In the genomic region with DNA sequence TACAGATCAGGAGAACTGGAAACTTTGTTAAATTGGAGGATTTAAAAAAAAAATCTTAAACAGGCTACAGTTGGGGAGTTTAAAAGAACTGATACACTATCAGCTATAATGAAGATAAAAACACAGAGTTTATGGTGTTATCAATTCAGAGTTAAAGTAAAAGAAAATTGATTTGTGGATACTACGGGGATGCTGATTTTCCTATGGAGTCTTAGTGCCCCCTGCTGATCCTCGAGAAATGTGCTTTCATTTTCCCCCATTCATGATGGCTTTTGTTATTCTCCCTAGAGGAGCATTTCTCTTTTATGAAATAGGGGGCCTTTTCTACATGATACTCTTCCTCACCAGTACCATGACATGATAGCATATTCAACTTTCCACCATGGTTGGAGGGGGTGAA, we compare ENCODE assay signal across 10 mouse cellular contexts. TPM values are rescaled to one million over a fixed set of nuclear protein-coding genes. Genes with fewer than 3 reads are reported as not detected.
A peak's percentile ranks its signal among the peaks of the same experiment; 100 is the strongest.
DNase-seq lines count a peak whose midpoint lies in the region; ATAC-seq and TF ChIP-seq lines count a peak whose summit lies in the region.
"Had no signal": no experiment of that assay in that cellular context is flagged by ENCODE, and none has a peak within 500 bp of the region (broad histone marks: within the 10 kb centered on the region; RNA-seq: fewer than 3 reads in every experiment).

No protein-coding gene starts in this region.

- H3K4me3 ChIP-seq in cortical plate, adult 2 months (ENCODE audit: insufficient read depth, low read length): no peak overlapping the region
- H3K4me3 ChIP-seq in hindbrain, embryonic 15.5 days: no peak overlapping the region
- H3K4me3 ChIP-seq in midbrain, embryonic 16.5 days (ENCODE audit: low read depth, low read length): no peak overlapping the region
- H3K4me3 ChIP-seq: heart, embryonic 13.5 days had no signal

- no peaks in the 10 kb centered on the region for H3K27me3 ChIP-seq in hindbrain, embryonic 15.5 days
- H3K27me3 ChIP-seq in midbrain, embryonic 16.5 days (ENCODE audit: control insufficient read depth, insufficient read depth, low read depth, low read length): no peaks in the 10 kb centered on the region
- H3K27me3 ChIP-seq: heart, embryonic 13.5 days had no signal

- no peak for TF ChIP-seq POLR2A in cortical plate, adult 2 months (IDR thresholded peaks at IDR 0.05; ENCODE audit: extremely low read depth, insufficient read depth, low read length)

- peak; percentile 33 to 43 for DNase-seq in left cerebral cortex, adult 18-20 months (ENCODE audit: low spot score in 2 of 2)
- DNase-seq in left cerebral cortex, postnatal 4 days: no peak
- DNase-seq in spleen, postnatal 36 days (ENCODE audit: low spot score in 2 of 2): no peak
- DNase-seq in testis, postnatal 14 days (ENCODE audit: low spot score): no peak

- no peak overlapping the region for H3K27ac ChIP-seq in cortical plate, adult 2 months (ENCODE audit: insufficient read depth, low read length)
- H3K27ac ChIP-seq in hindbrain, embryonic 15.5 days (replicated peaks): no peak overlapping the region
- H3K27ac ChIP-seq in midbrain, embryonic 16.5 days (ENCODE audit: low read length): no peak overlapping the region
- H3K27ac ChIP-seq: heart, embryonic 13.5 days; macrophage had no signal

- peak; percentile 52; the same call in 1 of the 2 replicates for TF ChIP-seq CTCF in cortical plate, adult 2 months (IDR thresholded peaks at IDR 0.05; ENCODE audit: extremely low read depth, insufficient read depth, low read length)

- intact Hi-C loops in left cerebral cortex, postnatal 4 days (cut with DNase I): loop anchor here (10.0 kb wide), 1 partner anchor 351 kb away; no protein-coding TSS in a partner anchor

- H3K9ac ChIP-seq in hindbrain, embryonic 15.5 days: no peak overlapping the region
- no peak overlapping the region for H3K9ac ChIP-seq in midbrain, embryonic 16.5 days (ENCODE audit: low read depth, low read length)
- H3K9ac ChIP-seq: heart, embryonic 13.5 days had no signal

- 37% methylated on average over 2 of the region's 2 CpGs for WGBS in hindbrain, embryonic 15.5 days
- WGBS in midbrain, embryonic 16.5 days: 33% methylated on average over 2 of the region's 2 CpGs

- ATAC-seq in hindbrain, embryonic 15.5 days (ENCODE audit: low FRiP score, low read depth): no peak
- ATAC-seq in midbrain, embryonic 16.5 days: peak; percentile 48; the same call in 1 of the 2 replicates
- no peak for ATAC-seq in inflammation-experienced regulatory T-cells, adult 6 months

- H3K4me1 ChIP-seq in cortical plate, adult 2 months (ENCODE audit: control insufficient read depth, insufficient read depth, low read length): no peaks in the 10 kb centered on the region
- no peaks in the 10 kb centered on the region for H3K4me1 ChIP-seq in hindbrain, embryonic 15.5 days (replicated peaks)
- H3K4me1 ChIP-seq in midbrain, embryonic 16.5 days (ENCODE audit: control insufficient read depth, insufficient read depth, low read length): no peaks in the 10 kb centered on the region

- peak overlapping the region; percentile 26; the same call in 1 of the 2 replicates for H3K4me2 ChIP-seq in hindbrain, embryonic 15.5 days
- no peak overlapping the region; the same call in 1 of the 2 replicates for H3K4me2 ChIP-seq in midbrain, embryonic 16.5 days (ENCODE audit: low read length)
- H3K4me2 ChIP-seq: heart, embryonic 13.5 days had no signal

- H3K36me3 ChIP-seq in hindbrain, embryonic 15.5 days: no peaks in the 10 kb centered on the region
- no peaks in the 10 kb centered on the region for H3K36me3 ChIP-seq in midbrain, embryonic 16.5 days (ENCODE audit: control insufficient read depth, insufficient read depth, low read length)
- H3K36me3 ChIP-seq: heart, embryonic 13.5 days had no signal

- no peaks in the 10 kb centered on the region for H3K9me3 ChIP-seq in hindbrain, embryonic 15.5 days
- H3K9me3 ChIP-seq in midbrain, embryonic 16.5 days (replicated peaks; ENCODE audit: control insufficient read depth, low read length, poor library complexity, severe bottlenecking): no peaks in the 10 kb centered on the region
- H3K9me3 ChIP-seq: heart, embryonic 13.5 days had no signal

RNA-seq across cellular contexts. Expression of a gene that starts 19.5 kb away (rescaled TPM):
- total RNA-seq in left cerebral cortex, adult 18-20 months (2021): 1 to 10 TPM in 1 of 2 experiments, under 1 TPM in 1; 0.14 to 2.2 TPM
- total RNA-seq in left cerebral cortex, postnatal 4 days (2021): not detected
- polyA plus RNA-seq in cortical plate, adult 2 months (2012; rRNA removed): 0.23 TPM in 2 replicates
- 0.09 and 0.30 TPM in 2 replicates for polyA plus RNA-seq in hindbrain, embryonic 15.5 days (2015; fragmentation: Nextera tagmentation; extraction: Ambion mirVana)
- polyA plus RNA-seq in midbrain, embryonic 16.5 days (2015; fragmentation: Nextera tagmentation; extraction: Ambion mirVana): 0.08 TPM in 1 of 2 replicates, not detected in the other
- not detected for polyA plus RNA-seq in inflammation-experienced regulatory T-cells, adult 6 months (2017; shearing (Covaris generic))
- polyA plus RNA-seq: heart, embryonic 13.5 days; macrophage had no signal

Comparison
In these comparisons a context has a peak if more than half of its experiments do, and no peak if none do; other contexts are left out.
1. DNase-seq: peak in left cerebral cortex, adult 18-20 months (2 of 2); none in left cerebral cortex, postnatal 4 days (single experiment), spleen, postnatal 36 days (0 of 2) and testis, postnatal 14 days (single experiment).